Mouse (Mus musculus): ENCODE results near the gene Tcf7. TPM values are rescaled to one million over a fixed set of nuclear protein-coding genes. Genes with fewer than 3 reads are reported as not detected.

The Tcf7 gene
- polyA plus RNA-seq, 1 experiment: 3.4 TPM

GRCm38 (mm10) chr11:52314102-52314793 is 31.4 kb upstream of the Tcf7 start:
- no peak for DNase-seq
- no peaks in the 10 kb centered on the region for H3K27me3 ChIP-seq (ENCODE audit: control insufficient read depth, insufficient read depth, low read length)
- H3K4me1 ChIP-seq (ENCODE audit: control insufficient read depth, insufficient read depth, low read length): no peaks in the 10 kb centered on the region
- H3K4me3 ChIP-seq (replicated peaks; ENCODE audit: insufficient read depth, low read depth, low read length): no peak overlapping the region
- 37% methylated on average over 26 of the region's 26 CpGs for WGBS
- TF ChIP-seq POLR2A (IDR thresholded peaks at IDR 0.05; ENCODE audit: borderline replicate concordance, insufficient read depth, low read length) (no peak), CTCF (IDR thresholded peaks at IDR 0.05; ENCODE audit: borderline replicate concordance, insufficient read depth, low read depth, low read length) (peak; percentile 28; the same call in 1 of the 2 replicates)
- no peak overlapping the region for H3K27ac ChIP-seq (ENCODE audit: insufficient read depth, low read length)

- Histone ChIP-seq H3K27me3 (ENCODE audit: control insufficient read depth, insufficient read depth, low read length) (no peaks in the 10 kb centered on the region), H3K4me3 (replicated peaks; ENCODE audit: insufficient read depth, low read depth, low read length) (no peak overlapping the region), H3K27ac (ENCODE audit: insufficient read depth, low read length) (no peak overlapping the region), H3K4me1 (ENCODE audit: control insufficient read depth, insufficient read depth, low read length) (peaks cover 3% of the 10 kb centered on the region)
- no peak for DNase-seq
- TF ChIP-seq CTCF (IDR thresholded peaks at IDR 0.05; ENCODE audit: borderline replicate concordance, insufficient read depth, low read depth, low read length): no peak
- TF ChIP-seq POLR2A (IDR thresholded peaks at IDR 0.05; ENCODE audit: borderline replicate concordance, insufficient read depth, low read length): no peak
- 84% methylated on average over 14 of the region's 14 CpGs for WGBS
Observed at GRCm38 (mm10) chr11:52310709-52311108, 27.9 kb upstream of the Tcf7 start.

- Histone ChIP-seq H3K4me1 (ENCODE audit: control insufficient read depth, insufficient read depth, low read length) (peaks cover 3% of the 10 kb centered on the region), H3K27ac (ENCODE audit: insufficient read depth, low read length) (no peak overlapping the region), H3K27me3 (ENCODE audit: control insufficient read depth, insufficient read depth, low read length) (no peaks in the 10 kb centered on the region), H3K4me3 (replicated peaks; ENCODE audit: insufficient read depth, low read depth, low read length) (no peak overlapping the region)
- 90% methylated on average over 3 of the region's 3 CpGs for WGBS
- TF ChIP-seq POLR2A (IDR thresholded peaks at IDR 0.05; ENCODE audit: borderline replicate concordance, insufficient read depth, low read length): no peak
- no peak for TF ChIP-seq CTCF (IDR thresholded peaks at IDR 0.05; ENCODE audit: borderline replicate concordance, insufficient read depth, low read depth, low read length)
- no peak for DNase-seq
Observed at GRCm38 (mm10) chr11:52309487-52309886, 26.7 kb upstream of the Tcf7 start.

GRCm38 (mm10) chr11:52306431-52306830 is 23.6 kb upstream of the Tcf7 start:
- DNase-seq: no peak
- Histone ChIP-seq H3K27me3 (ENCODE audit: control insufficient read depth, insufficient read depth, low read length) (no peaks in the 10 kb centered on the region), H3K27ac (ENCODE audit: insufficient read depth, low read length) (no peak overlapping the region), H3K4me1 (ENCODE audit: control insufficient read depth, insufficient read depth, low read length) (peaks cover 3% of the 10 kb centered on the region), H3K4me3 (replicated peaks; ENCODE audit: insufficient read depth, low read depth, low read length) (no peak overlapping the region)
- TF ChIP-seq POLR2A (IDR thresholded peaks at IDR 0.05; ENCODE audit: borderline replicate concordance, insufficient read depth, low read length) (no peak), CTCF (IDR thresholded peaks at IDR 0.05; ENCODE audit: borderline replicate concordance, insufficient read depth, low read depth, low read length) (no peak)
- WGBS: 92% methylated on average over 7 of the region's 7 CpGs

- DNase-seq: no peak
- Histone ChIP-seq H3K4me1 (ENCODE audit: control insufficient read depth, insufficient read depth, low read length) (peaks cover 3% of the 10 kb centered on the region), H3K27ac (ENCODE audit: insufficient read depth, low read length) (no peak overlapping the region), H3K4me3 (replicated peaks; ENCODE audit: insufficient read depth, low read depth, low read length) (no peak overlapping the region), H3K27me3 (ENCODE audit: control insufficient read depth, insufficient read depth, low read length) (no peaks in the 10 kb centered on the region)
- WGBS: 75% methylated on average over 4 of the region's 4 CpGs
- TF ChIP-seq POLR2A (IDR thresholded peaks at IDR 0.05; ENCODE audit: borderline replicate concordance, insufficient read depth, low read length): no peak
- TF ChIP-seq CTCF (IDR thresholded peaks at IDR 0.05; ENCODE audit: borderline replicate concordance, insufficient read depth, low read depth, low read length): no peak
Observed at GRCm38 (mm10) chr11:52305266-52305665, 22.5 kb upstream of the Tcf7 start.

- peaks cover 3% of the 10 kb centered on the region for H3K4me1 ChIP-seq (ENCODE audit: control insufficient read depth, insufficient read depth, low read length)
- no peak overlapping the region for H3K4me3 ChIP-seq (replicated peaks; ENCODE audit: insufficient read depth, low read depth, low read length)
- no peaks in the 10 kb centered on the region for H3K27me3 ChIP-seq (ENCODE audit: control insufficient read depth, insufficient read depth, low read length)
- H3K27ac ChIP-seq (ENCODE audit: insufficient read depth, low read length): no peak overlapping the region
- no peak for TF ChIP-seq CTCF (IDR thresholded peaks at IDR 0.05; ENCODE audit: borderline replicate concordance, insufficient read depth, low read depth, low read length)
- TF ChIP-seq POLR2A (IDR thresholded peaks at IDR 0.05; ENCODE audit: borderline replicate concordance, insufficient read depth, low read length): no peak
- WGBS: 44% methylated on average over 3 of the region's 3 CpGs
- DNase-seq: no peak
Observed at GRCm38 (mm10) chr11:52302668-52303067, 19.9 kb upstream of the Tcf7 start.

- Histone ChIP-seq H3K4me1 (ENCODE audit: control insufficient read depth, insufficient read depth, low read length) (no peaks in the 10 kb centered on the region), H3K4me3 (replicated peaks; ENCODE audit: insufficient read depth, low read depth, low read length) (no peak overlapping the region), H3K27ac (ENCODE audit: insufficient read depth, low read length) (no peak overlapping the region), H3K27me3 (ENCODE audit: control insufficient read depth, insufficient read depth, low read length) (no peaks in the 10 kb centered on the region)
- DNase-seq: no peak
- WGBS: 79% methylated on average over 7 of the region's 7 CpGs
- TF ChIP-seq CTCF (IDR thresholded peaks at IDR 0.05; ENCODE audit: borderline replicate concordance, insufficient read depth, low read depth, low read length) (no peak), POLR2A (IDR thresholded peaks at IDR 0.05; ENCODE audit: borderline replicate concordance, insufficient read depth, low read length) (no peak)
Observed at GRCm38 (mm10) chr11:52299687-52300086, 16.9 kb upstream of the Tcf7 start.

- 75% methylated on average over 9 of the region's 9 CpGs for whole genome bisulfite sequencing
- TF ChIP-seq POLR2A (IDR thresholded peaks at IDR 0.05; ENCODE audit: borderline replicate concordance, insufficient read depth, low read length): no peak
- TF ChIP-seq CTCF (IDR thresholded peaks at IDR 0.05; ENCODE audit: borderline replicate concordance, insufficient read depth, low read depth, low read length): no peak
- H3K4me3 ChIP-seq (replicated peaks; ENCODE audit: insufficient read depth, low read depth, low read length): no peak overlapping the region
- no peaks in the 10 kb centered on the region for H3K27me3 ChIP-seq (ENCODE audit: control insufficient read depth, insufficient read depth, low read length)
- H3K27ac ChIP-seq (ENCODE audit: insufficient read depth, low read length): no peak overlapping the region
- H3K4me1 ChIP-seq (ENCODE audit: control insufficient read depth, insufficient read depth, low read length): no peaks in the 10 kb centered on the region
- no peak for DNase-seq
Observed at GRCm38 (mm10) chr11:52298955-52299354, 16.1 kb upstream of the Tcf7 start.

Data from cerebellum, adult 2 months (tissue).